Mouse (Mus musculus): ENCODE results near the gene Gad2.

- TF ChIP-seq CTCF (IDR thresholded peaks at IDR 0.05; ENCODE audit: low read depth): no peak
- no peak for TF ChIP-seq EP300 (IDR thresholded peaks at IDR 0.05; ENCODE audit: low read depth)
These were observed 118.4 kb downstream of the Gad2 start for GRCm38 (mm10) chr2:22740441-22740840.

All from liver, postnatal 0 days (tissue).